19 mouse cellular contexts compared by ENCODE assay signal in the genomic region with DNA sequence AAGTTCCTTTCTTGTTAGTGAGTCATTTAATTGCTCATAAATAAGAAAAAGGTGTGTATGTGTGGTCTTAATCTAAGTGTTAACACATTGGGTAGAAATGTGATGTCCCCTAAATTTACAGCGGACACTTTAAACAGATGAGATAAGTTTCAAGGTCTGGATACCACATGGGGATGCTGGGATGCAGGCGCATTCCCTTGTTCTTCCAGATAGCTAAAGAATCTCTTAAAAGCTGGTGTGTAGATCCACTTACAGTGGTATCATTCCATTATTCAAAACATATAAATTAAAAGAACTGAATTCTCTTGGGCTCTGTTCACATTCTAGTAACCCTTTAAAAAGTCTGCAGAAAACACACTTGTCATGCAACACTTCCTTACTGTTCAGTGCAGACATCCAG. TPM values are rescaled to one million over a fixed set of nuclear protein-coding genes. Genes with fewer than 3 reads are reported as not detected.
DNase-seq lines count a peak whose midpoint lies in the region; ATAC-seq and TF ChIP-seq lines count a peak whose summit lies in the region.
"Had no signal": no experiment of that assay in that cellular context is flagged by ENCODE, and none has a peak within 500 bp of the region (broad histone marks: within the 10 kb centered on the region; RNA-seq: fewer than 3 reads in every experiment).

No protein-coding gene starts in this region.

- H3K9me3 ChIP-seq in lung, embryonic 14.5 days (ENCODE audit: low read depth, low read length), result no peaks in the 10 kb centered on the region
- H3K9me3 ChIP-seq: embryonic facial prominence, embryonic 12.5 days; forebrain, embryonic 12.5 days; heart, embryonic 13.5 days; hindbrain, embryonic 15.5 days had no signal

- H3K9ac ChIP-seq in lung, embryonic 14.5 days, result no peak overlapping the region
- H3K9ac ChIP-seq: embryonic facial prominence, embryonic 12.5 days; forebrain, embryonic 12.5 days; heart, embryonic 13.5 days; hindbrain, embryonic 15.5 days had no signal

- no peak overlapping the region for H3K27ac ChIP-seq in lung, embryonic 14.5 days (ENCODE audit: low read depth)
- H3K27ac ChIP-seq: embryonic facial prominence, embryonic 12.5 days; forebrain, embryonic 12.5 days; heart, embryonic 13.5 days; hindbrain, embryonic 15.5 days had no signal

- no peaks in the 10 kb centered on the region for H3K36me3 ChIP-seq in lung, embryonic 14.5 days (ENCODE audit: insufficient read depth)
- H3K36me3 ChIP-seq: embryonic facial prominence, embryonic 12.5 days; forebrain, embryonic 12.5 days; heart, embryonic 13.5 days; hindbrain, embryonic 15.5 days had no signal

- H3K4me1 ChIP-seq in lung, embryonic 14.5 days (ENCODE audit: insufficient read depth), result no peaks in the 10 kb centered on the region
- H3K4me1 ChIP-seq: embryonic facial prominence, embryonic 12.5 days; forebrain, embryonic 12.5 days; hindbrain, embryonic 15.5 days had no signal

- DNase-seq in embryo, embryonic 11.5 days (ENCODE audit: low read depth, low spot score), result peak; percentile 17
- no peak for DNase-seq in embryo, embryonic 9.5 days (ENCODE audit: extremely low spot score)
- peak; percentile 39 for DNase-seq in lung, embryonic 14.5 days
- no peak for DNase-seq in lung, adult 18-20 months
- DNase-seq in forelimb bud, embryonic 11.5 days (ENCODE audit: low read depth, low spot score), result peak; percentile 25
- no peak for DNase-seq in right cerebral cortex, postnatal 10 days (ENCODE audit: low spot score in 2 of 2)
- DNase-seq in layer of hippocampus, postnatal 14 days (ENCODE audit: low spot score in 2 of 2), result no peak
- DNase-seq: adrenal gland, adult 8-10 months; adrenal gland, postnatal 36 days; cerebellum, adult 2 months; cerebellum, postnatal 10 days; gastrocnemius, postnatal 14 days; heart, postnatal 36 days had no signal

- no peak overlapping the region for H3K4me2 ChIP-seq in lung, embryonic 14.5 days
- H3K4me2 ChIP-seq: embryonic facial prominence, embryonic 12.5 days; forebrain, embryonic 12.5 days; heart, embryonic 13.5 days; hindbrain, embryonic 15.5 days had no signal

- WGBS in lung, embryonic 14.5 days, result 61% methylated on average over 2 of the region's 2 CpGs

- no peak overlapping the region for H3K4me3 ChIP-seq in lung, embryonic 14.5 days (ENCODE audit: low read depth, low read length)
- H3K4me3 ChIP-seq: embryonic facial prominence, embryonic 12.5 days; forebrain, embryonic 12.5 days; heart, embryonic 13.5 days; hindbrain, embryonic 15.5 days had no signal

- no peak for ATAC-seq in lung, embryonic 14.5 days (ENCODE audit: insufficient read depth)
- ATAC-seq: forebrain, embryonic 16.5 days had no signal

- no peak for TF ChIP-seq CTCF in lung, embryonic 14.5 days (IDR thresholded peaks at IDR 0.05; ENCODE audit: low read depth)

- H3K27me3 ChIP-seq in lung, embryonic 14.5 days (ENCODE audit: insufficient read depth, low read length), result no peaks in the 10 kb centered on the region
- H3K27me3 ChIP-seq: CH12.LX; embryonic facial prominence, embryonic 12.5 days; forebrain, embryonic 12.5 days; heart, embryonic 13.5 days; hindbrain, embryonic 15.5 days had no signal

RNA-seq across cellular contexts. Expression of gene Bmper, which starts 31.4 kb away (rescaled TPM):
- polyA plus RNA-seq in lung, embryonic 14.5 days (2014; fragmentation: Nextera tagmentation; extraction: Ambion mirVana), result 26.8 and 28.7 TPM in 2 replicates
- 1 to 10 TPM; 4.9 to 5.6 TPM for total RNA-seq in layer of hippocampus, postnatal 14 days (2021)

Comparison
In these comparisons a context has a peak if more than half of its experiments do, and no peak if none do; other contexts are left out.
1. DNase-seq: peak in embryo, embryonic 11.5 days (single experiment), lung, embryonic 14.5 days (single experiment) and forelimb bud, embryonic 11.5 days (single experiment); none in embryo, embryonic 9.5 days (single experiment), lung, adult 18-20 months (0 of 2), right cerebral cortex, postnatal 10 days (0 of 2) and layer of hippocampus, postnatal 14 days (0 of 2).